Mouse (Mus musculus): ENCODE results near the gene Olfr11.

The Olfr11 gene

DNA sequence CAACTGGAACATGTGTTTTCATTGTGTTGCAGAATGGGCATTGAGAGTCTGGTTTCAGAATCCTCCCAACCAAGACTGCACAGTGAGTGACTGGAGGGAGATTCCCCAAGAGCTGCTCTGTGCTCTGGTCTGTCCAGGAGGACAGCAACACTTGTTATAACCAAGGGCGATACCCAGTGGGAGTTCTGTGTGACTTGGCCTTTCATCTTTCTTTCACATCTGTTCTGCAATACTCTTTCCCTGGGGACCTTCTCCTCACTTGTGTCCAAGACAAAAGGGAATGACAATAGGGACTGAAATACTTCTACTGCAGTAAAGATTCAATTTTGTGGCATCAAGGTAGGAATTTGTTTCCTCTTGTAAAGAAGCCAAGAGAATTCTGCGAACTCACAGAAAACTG, at the start of gene Olfr11:
Gene Olfr11, minus strand, starts transcription at position 101 of the 400 bp plus-strand sequence.
- no peak for DNase-seq

DNA sequence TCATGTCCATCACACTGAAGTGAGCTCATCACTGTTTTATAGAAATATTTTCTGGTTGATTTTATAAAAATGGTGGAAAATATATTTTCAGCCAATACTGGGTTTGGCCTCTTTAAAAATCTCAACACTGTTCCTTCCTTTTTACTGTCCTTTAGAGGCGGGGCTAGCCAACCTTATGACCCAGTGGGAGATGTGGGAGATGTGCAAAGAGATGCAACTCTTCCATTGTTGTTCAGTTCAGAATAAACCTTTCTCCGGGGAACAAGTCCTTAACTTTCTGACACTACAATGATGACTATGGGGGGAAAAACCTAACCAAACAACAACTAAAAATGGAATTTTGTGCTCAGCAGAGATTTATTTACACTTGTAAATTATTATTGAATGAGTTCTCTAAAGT, 35.0 kb upstream of the Olfr11 start, which contains the start of gene Olfr1360:
Gene Olfr1360, minus strand, starts transcription at position 101 of the 400 bp plus-strand sequence.
- DNase-seq = no peak

DNA sequence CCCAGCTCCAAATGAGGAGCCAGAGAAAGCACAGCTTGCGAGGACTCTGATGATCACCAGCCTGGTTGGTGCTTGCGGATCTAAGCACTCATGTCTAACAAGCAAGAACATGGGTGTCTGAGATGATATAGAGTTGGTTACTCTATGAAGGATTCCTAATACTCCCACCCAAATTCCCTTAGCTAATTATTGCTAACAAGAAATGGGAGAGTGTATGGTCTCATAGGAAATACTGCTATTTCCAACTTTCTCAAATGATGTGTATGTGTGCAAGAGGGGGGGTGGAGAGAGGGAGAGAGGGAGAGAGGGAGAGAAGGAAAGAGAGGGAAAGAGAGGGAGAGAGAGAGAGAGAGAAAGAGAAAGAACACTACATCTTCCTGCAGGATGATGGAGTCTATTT, 21.0 kb upstream of the Olfr11 start, which contains the start of gene Olfr1361:
Gene Olfr1361, minus strand, starts transcription at position 101 of the 400 bp plus-strand sequence.
- DNase-seq = no peak

DNA sequence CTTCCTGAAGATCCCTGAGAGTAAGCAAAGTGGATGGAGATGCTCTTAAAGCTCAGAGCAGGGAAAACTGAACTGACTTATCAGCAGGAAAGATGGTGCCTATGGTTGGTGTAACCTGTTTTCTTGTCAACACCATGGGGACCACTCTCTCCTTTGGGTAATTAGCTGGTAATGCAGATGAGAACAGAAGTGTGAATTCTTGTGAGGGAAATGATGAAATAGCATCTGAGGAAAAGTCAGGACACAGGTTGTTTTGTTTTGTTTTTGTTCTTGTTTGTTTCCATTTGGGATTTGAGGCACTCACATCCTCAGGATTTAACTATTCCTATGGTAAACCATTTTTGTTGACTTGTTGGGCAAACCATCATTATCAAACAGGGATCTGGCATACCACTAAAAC, 28.4 kb downstream of the Olfr11 start, which contains the start of gene Olfr1362:
Gene Olfr1362, minus strand, starts transcription at position 101 of the 400 bp plus-strand sequence.
- no peak for DNase-seq

DNA sequence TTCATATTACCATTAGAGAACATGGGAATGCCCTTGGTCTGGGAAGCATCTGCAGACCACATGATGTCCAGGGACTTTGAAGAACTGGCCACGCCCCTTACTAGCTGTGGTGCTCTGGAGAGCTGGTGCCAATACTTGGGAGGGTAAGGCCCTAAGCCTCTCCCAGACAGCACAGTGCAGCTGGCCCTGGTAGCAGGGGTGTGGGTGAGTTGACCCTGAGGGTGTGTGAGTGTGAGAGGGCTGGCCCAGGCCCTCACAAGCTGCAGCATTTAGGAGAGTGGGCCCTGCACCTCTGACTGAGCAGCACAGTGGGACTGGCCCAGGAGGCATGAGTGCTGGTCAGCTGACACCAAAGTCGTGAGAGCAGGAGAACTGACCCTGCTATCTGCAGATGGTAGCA, 50.7 kb downstream of the Olfr11 start:
- DNase-seq = no peak
